In the genomic region with DNA sequence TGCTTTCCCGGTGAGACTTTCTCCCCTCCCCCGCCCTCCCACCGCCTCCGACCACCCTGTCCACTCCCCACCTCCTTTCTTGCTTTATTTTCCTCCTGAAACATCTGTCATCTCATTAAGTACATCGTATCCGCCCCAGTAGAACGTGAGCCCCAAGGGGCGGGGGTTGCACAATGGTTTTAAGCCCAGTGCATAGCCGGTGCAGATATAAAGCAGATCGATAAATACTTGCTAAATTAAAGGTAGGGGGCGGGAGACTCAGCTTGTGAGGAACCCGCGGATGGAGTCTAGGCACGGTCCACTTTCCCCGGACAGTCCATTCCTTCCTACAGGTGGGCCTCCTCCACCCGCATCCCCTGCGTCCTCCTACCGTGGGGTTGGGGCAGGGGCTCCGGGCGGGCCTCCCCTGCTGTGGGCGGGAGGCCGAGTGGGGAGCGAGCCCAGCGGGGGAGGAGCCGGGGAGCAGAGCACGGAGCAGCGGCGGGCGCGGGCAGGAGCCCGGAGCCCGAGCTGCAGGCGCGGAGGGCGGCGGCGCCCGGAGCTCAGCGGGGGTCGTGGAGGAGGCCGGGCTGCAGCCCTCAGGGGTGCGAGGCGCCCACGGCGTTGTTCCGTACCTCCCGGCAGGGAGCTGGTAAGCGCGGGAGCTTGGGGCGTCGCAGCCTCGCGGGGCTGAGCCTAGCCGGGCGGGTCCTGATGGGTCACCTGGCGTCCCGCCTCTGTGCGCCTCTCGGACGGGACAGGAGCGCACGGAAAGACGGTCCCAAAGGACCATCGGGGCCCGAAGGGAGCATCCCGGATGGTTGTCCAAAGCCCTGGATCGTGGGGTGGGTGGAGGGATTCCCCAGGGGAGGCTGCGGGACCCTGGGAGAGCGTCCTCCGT, we compare ENCODE assay signal across 8 mouse cellular contexts. TPM values are rescaled to one million over a fixed set of nuclear protein-coding genes. Genes with fewer than 3 reads are reported as not detected.
DNase-seq lines count a peak whose midpoint lies in the region; ATAC-seq and TF ChIP-seq lines count a peak whose summit lies in the region.

No protein-coding gene starts in this region.

- peak; percentile 55 for ATAC-seq in kidney, embryonic 14.5 days (ENCODE audit: low FRiP score, low TSS enrichment)
- ATAC-seq in forebrain, embryonic 14.5 days = peak; percentile 20; the same call in 1 of the 2 replicates
- peak; percentile 36; the same call in 1 of the 2 replicates for ATAC-seq in limb, embryonic 15.5 days (ENCODE audit: insufficient number of reproducible peaks, low FRiP score, low TSS enrichment, low read depth)
- peak; percentile 51; the same call in 1 of the 2 replicates for ATAC-seq in stomach, embryonic 15.5 days (ENCODE audit: insufficient read depth, low FRiP score, low read depth)

- H3K27me3 ChIP-seq in kidney, embryonic 14.5 days (ENCODE audit: control insufficient read depth, insufficient read depth, low read length) = peaks cover 30% of the 10 kb centered on the region
- peaks cover 20% of the 10 kb centered on the region; the same call in 1 of the 2 replicates for H3K27me3 ChIP-seq in forebrain, embryonic 14.5 days (replicated peaks; ENCODE audit: control insufficient read depth, insufficient read depth, low read length)
- H3K27me3 ChIP-seq in limb, embryonic 15.5 days = peaks cover 47% of the 10 kb centered on the region
- H3K27me3 ChIP-seq in stomach, embryonic 15.5 days (replicated peaks) = peaks cover 30% of the 10 kb centered on the region

- H3K4me3 ChIP-seq in kidney, embryonic 14.5 days (ENCODE audit: low read length) = peak overlapping the region; percentile 54
- peak overlapping the region; percentile 10; the same call in 1 of the 2 replicates for H3K4me3 ChIP-seq in bone marrow macrophage, adult 2 months (ENCODE audit: insufficient read depth, low read length)
- H3K4me3 ChIP-seq in forebrain, embryonic 14.5 days (ENCODE audit: low read depth, low read length) = peak overlapping the region; percentile 39
- peak overlapping the region; percentile 46 for H3K4me3 ChIP-seq in limb, embryonic 15.5 days
- H3K4me3 ChIP-seq in stomach, embryonic 15.5 days (replicated peaks) = peak overlapping the region; percentile 50

- no peaks in the 10 kb centered on the region for H3K36me3 ChIP-seq in kidney, embryonic 14.5 days (ENCODE audit: control insufficient read depth, insufficient read depth, low read length)
- no peaks in the 10 kb centered on the region for H3K36me3 ChIP-seq in forebrain, embryonic 14.5 days (ENCODE audit: control insufficient read depth, insufficient read depth, low read length)
- H3K36me3 ChIP-seq in limb, embryonic 15.5 days = no peaks in the 10 kb centered on the region
- H3K36me3 ChIP-seq in stomach, embryonic 15.5 days = no peaks in the 10 kb centered on the region

- WGBS in kidney, embryonic 14.5 days = 1% methylated on average over 68 of the region's 70 CpGs
- 2% methylated on average over 68 of the region's 70 CpGs for WGBS in forebrain, embryonic 14.5 days
- 1% methylated on average over 62 of the region's 70 CpGs for WGBS in limb, embryonic 15.5 days
- under 1% methylated on average over 54 of the region's 70 CpGs for WGBS in stomach, embryonic 15.5 days

- no peaks in the 10 kb centered on the region for H3K9me3 ChIP-seq in kidney, embryonic 14.5 days (ENCODE audit: control insufficient read depth, low read length)
- H3K9me3 ChIP-seq in forebrain, embryonic 14.5 days (replicated peaks; ENCODE audit: control insufficient read depth, low read length) = no peaks in the 10 kb centered on the region
- no peaks in the 10 kb centered on the region for H3K9me3 ChIP-seq in limb, embryonic 15.5 days
- H3K9me3 ChIP-seq in stomach, embryonic 15.5 days = no peaks in the 10 kb centered on the region

- no peak for DNase-seq in kidney, postnatal 25 days
- DNase-seq in forebrain, embryonic 14.5 days (ENCODE audit: low spot score) = peak; percentile 25
- DNase-seq in urinary bladder, postnatal 36 days (ENCODE audit: low spot score in 2 of 2) = no peak
- no peak for DNase-seq in lung, postnatal 25 days (ENCODE audit: low spot score)

- TF ChIP-seq CTCF in bone marrow macrophage, adult 2 months (IDR thresholded peaks at IDR 0.05; ENCODE audit: low read depth, low read length) = no peak

- no peak for TF ChIP-seq POLR2A in bone marrow macrophage, adult 2 months (IDR thresholded peaks at IDR 0.05; ENCODE audit: borderline replicate concordance, low read depth, low read length)

- H3K4me1 ChIP-seq in kidney, embryonic 14.5 days (ENCODE audit: control insufficient read depth, insufficient read depth, low read length) = peaks cover 5% of the 10 kb centered on the region; the same call in 1 of the 2 replicates
- H3K4me1 ChIP-seq in bone marrow macrophage, adult 2 months (ENCODE audit: control insufficient read depth, insufficient read depth, low read length) = no peaks in the 10 kb centered on the region
- 0 out of 2 replicates have a peak, but pooled peaks cover 4% of the 10 kb centered on the region for H3K4me1 ChIP-seq in forebrain, embryonic 14.5 days (ENCODE audit: control insufficient read depth, insufficient read depth, low read length)
- H3K4me1 ChIP-seq in limb, embryonic 15.5 days = peaks cover 13% of the 10 kb centered on the region
- peaks cover 12% of the 10 kb centered on the region for H3K4me1 ChIP-seq in stomach, embryonic 15.5 days

- H3K4me2 ChIP-seq in kidney, embryonic 14.5 days (replicated peaks; ENCODE audit: low read depth, low read length) = peak overlapping the region; percentile 97
- H3K4me2 ChIP-seq in forebrain, embryonic 14.5 days (ENCODE audit: low read length) = peak overlapping the region; percentile 82
- peak overlapping the region; percentile 90 for H3K4me2 ChIP-seq in limb, embryonic 15.5 days
- H3K4me2 ChIP-seq in stomach, embryonic 15.5 days = peak overlapping the region; percentile 99

- no peak overlapping the region for H3K27ac ChIP-seq in kidney, embryonic 14.5 days (ENCODE audit: low read depth, low read length)
- no peak overlapping the region for H3K27ac ChIP-seq in bone marrow macrophage, adult 2 months (ENCODE audit: insufficient read depth, low read depth, low read length)
- H3K27ac ChIP-seq in forebrain, embryonic 14.5 days (ENCODE audit: low read depth, low read length) = no peak overlapping the region
- no peak overlapping the region for H3K27ac ChIP-seq in limb, embryonic 15.5 days
- no peak overlapping the region for H3K27ac ChIP-seq in stomach, embryonic 15.5 days

- H3K9ac ChIP-seq in kidney, embryonic 14.5 days (ENCODE audit: low read depth, low read length) = peak overlapping the region; percentile 55
- peak overlapping the region; percentile 58 for H3K9ac ChIP-seq in forebrain, embryonic 14.5 days (ENCODE audit: low read length)
- H3K9ac ChIP-seq in limb, embryonic 15.5 days = peak overlapping the region; percentile 5
- H3K9ac ChIP-seq in stomach, embryonic 15.5 days = peak overlapping the region; percentile 16

RNA-seq across cellular contexts. Expression of a gene that starts 1.0 kb away (rescaled TPM):
- 0.47 and 0.60 TPM in 2 replicates for polyA plus RNA-seq in kidney, embryonic 14.5 days (2014; fragmentation: Nextera tagmentation; extraction: Ambion mirVana)
- polyA plus RNA-seq in bone marrow macrophage, adult 2 months (2012; ENCODE audit: insufficient read depth, insufficient read length, missing spikeins) = not detected in 2 replicates
- polyA plus RNA-seq in forebrain, embryonic 14.5 days (2014; fragmentation: Nextera tagmentation; extraction: Ambion mirVana) = 0.59 and 0.84 TPM in 2 replicates
- 1.2 and 1.4 TPM in 2 replicates for polyA plus RNA-seq in limb, embryonic 15.5 days (2015; fragmentation: Nextera tagmentation; extraction: Ambion mirVana)
- 0.30 and 0.31 TPM in 2 replicates for polyA plus RNA-seq in stomach, embryonic 15.5 days (2015; fragmentation: Nextera tagmentation; extraction: Ambion mirVana)

RNA-seq across cellular contexts. Expression of a gene that starts 37.7 kb away (rescaled TPM):
- 0.16 and 0.54 TPM in 2 replicates for polyA plus RNA-seq in kidney, embryonic 14.5 days (2014; fragmentation: Nextera tagmentation; extraction: Ambion mirVana)
- not detected in 2 replicates for polyA plus RNA-seq in bone marrow macrophage, adult 2 months (2012; ENCODE audit: insufficient read depth, insufficient read length, missing spikeins)
- polyA plus RNA-seq in forebrain, embryonic 14.5 days (2014; fragmentation: Nextera tagmentation; extraction: Ambion mirVana) = 0.32 TPM in 1 of 2 replicates, not detected in the other
- polyA plus RNA-seq in limb, embryonic 15.5 days (2015; fragmentation: Nextera tagmentation; extraction: Ambion mirVana) = 0.32 and 0.46 TPM in 2 replicates
- polyA plus RNA-seq in stomach, embryonic 15.5 days (2015; fragmentation: Nextera tagmentation; extraction: Ambion mirVana) = 0.32 and 0.41 TPM in 2 replicates

RNA-seq across cellular contexts. Expression of a gene that starts 45.2 kb away (rescaled TPM):
- 140 and 144 TPM in 2 replicates for polyA plus RNA-seq in kidney, embryonic 14.5 days (2014; fragmentation: Nextera tagmentation; extraction: Ambion mirVana)
- 11.9 and 17.2 TPM in 2 replicates for polyA plus RNA-seq in bone marrow macrophage, adult 2 months (2012; ENCODE audit: insufficient read depth, insufficient read length, missing spikeins)
- polyA plus RNA-seq in forebrain, embryonic 14.5 days (2014; fragmentation: Nextera tagmentation; extraction: Ambion mirVana) = 41.7 and 53.3 TPM in 2 replicates
- polyA plus RNA-seq in limb, embryonic 15.5 days (2015; fragmentation: Nextera tagmentation; extraction: Ambion mirVana) = 128 and 132 TPM in 2 replicates
- 106 and 110 TPM in 2 replicates for polyA plus RNA-seq in stomach, embryonic 15.5 days (2015; fragmentation: Nextera tagmentation; extraction: Ambion mirVana)

Comparison
In these comparisons a context has a peak if more than half of its experiments do, and no peak if none do; other contexts are left out.
1. H3K9ac ChIP-seq: peak in every context shown above with its lines; median percentile 58 in forebrain, embryonic 14.5 days; 55 in kidney, embryonic 14.5 days; 16 in stomach, embryonic 15.5 days; 5 in limb, embryonic 15.5 days.